Mouse (Mus musculus) brain, embryonic 18.5 days (tissue): Measurements from ENCODE around the gene Nup205.

Source experiments
- DNase-seq: peaks from one replicate; pipeline ENCODE4 v3.0.0-alpha.2; 2012; ENCODE audit warnings: low read depth, low spot score

Gene Nup205

GRCm38 (mm10) chr6:35288114-35288761 lies 111.0 kb downstream of the Nup205 start:
- DNase-seq = no peak

GRCm38 (mm10) chr6:35288920-35289319 lies 111.7 kb downstream of the Nup205 start:
- no peak for DNase-seq

- DNase-seq = no peak
Observed at GRCm38 (mm10) chr6:35289676-35290075, 112.5 kb downstream of the Nup205 start.

GRCm38 (mm10) chr6:35294964-35295363 lies 117.7 kb downstream of the Nup205 start:
- no peak for DNase-seq

GRCm38 (mm10) chr6:35297001-35297400 lies 119.8 kb downstream of the Nup205 start:
- DNase-seq = no peak
